Mouse (Mus musculus): ENCODE data around the gene Cep152.

The Cep152 gene

GRCm38 (mm10) chr2:125624837-125625351 lies at the start of gene Cep152:
TSS of gene Cep152 (minus strand) at chr2:125625113.
- DNase-seq (ENCODE audit: low spot score) = peak; percentile 83

GRCm38 (mm10) chr2:125672957-125673631 lies 48.2 kb upstream of the Cep152 start, which contains the start of gene Eid1:
TSS of gene Eid1 (plus strand) at chr2:125673095.
- no peak for DNase-seq (ENCODE audit: low spot score)

GRCm38 (mm10) chr2:125672568-125672956 lies 47.6 kb upstream of the Cep152 start:
- no peak for DNase-seq (ENCODE audit: low spot score)

DNA sequence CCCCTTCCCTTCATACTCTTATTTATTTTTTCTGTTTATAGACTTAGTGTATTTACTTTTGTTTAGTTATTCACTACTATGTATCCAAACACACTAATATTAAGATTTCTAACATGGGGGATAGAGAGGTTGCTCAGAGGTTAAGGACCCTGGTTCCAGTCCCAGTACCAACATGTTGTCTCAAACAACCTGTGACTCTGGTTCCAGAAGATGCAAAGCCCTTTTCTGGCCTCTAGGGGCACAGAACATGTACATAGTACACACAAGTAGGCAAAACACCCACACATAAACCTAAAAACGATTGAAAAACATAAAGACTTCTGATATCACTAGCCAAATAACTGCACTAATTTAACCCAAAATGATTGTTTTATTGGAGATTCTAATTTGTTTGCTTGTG lies 45.9 kb upstream of the Cep152 start:
- DNase-seq (ENCODE audit: low spot score) = no peak

DNA sequence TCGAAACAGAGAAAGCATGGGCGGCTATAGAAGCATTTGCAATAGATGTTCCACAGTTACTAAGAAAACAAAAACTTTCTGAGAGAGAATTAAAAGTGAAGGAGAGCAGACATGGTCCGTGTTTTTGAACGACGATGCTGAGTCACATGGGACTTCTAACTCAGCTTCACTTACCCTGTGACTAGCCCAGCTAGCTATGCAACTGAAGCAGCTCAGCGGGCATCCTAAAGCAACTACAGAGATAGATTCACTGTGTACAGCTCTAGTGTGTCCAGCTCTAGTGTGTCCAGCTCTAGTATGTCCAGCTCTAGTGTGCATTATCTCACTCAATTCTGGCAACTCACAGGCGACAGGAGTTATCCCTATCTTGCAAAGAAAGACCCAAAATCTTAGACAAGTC lies 42.8 kb upstream of the Cep152 start:
- DNase-seq (ENCODE audit: low spot score) = no peak

GRCm38 (mm10) chr2:125667184-125667583 lies 42.3 kb upstream of the Cep152 start:
- DNase-seq (ENCODE audit: low spot score) = no peak

GRCm38 (mm10) chr2:125666668-125667067 lies 41.8 kb upstream of the Cep152 start:
- DNase-seq (ENCODE audit: low spot score) = no peak

- DNase-seq (ENCODE audit: low spot score) = no peak
Observed at GRCm38 (mm10) chr2:125665909-125666308, 41.0 kb upstream of the Cep152 start.

GRCm38 (mm10) chr2:125665213-125665612 lies 40.3 kb upstream of the Cep152 start:
- no peak for DNase-seq (ENCODE audit: low spot score)

GRCm38 (mm10) chr2:125662517-125662916 lies 37.6 kb upstream of the Cep152 start:
- no peak for DNase-seq (ENCODE audit: low spot score)

GRCm38 (mm10) chr2:125661156-125661555 lies 36.2 kb upstream of the Cep152 start:
- no peak for DNase-seq (ENCODE audit: low spot score)

DNA sequence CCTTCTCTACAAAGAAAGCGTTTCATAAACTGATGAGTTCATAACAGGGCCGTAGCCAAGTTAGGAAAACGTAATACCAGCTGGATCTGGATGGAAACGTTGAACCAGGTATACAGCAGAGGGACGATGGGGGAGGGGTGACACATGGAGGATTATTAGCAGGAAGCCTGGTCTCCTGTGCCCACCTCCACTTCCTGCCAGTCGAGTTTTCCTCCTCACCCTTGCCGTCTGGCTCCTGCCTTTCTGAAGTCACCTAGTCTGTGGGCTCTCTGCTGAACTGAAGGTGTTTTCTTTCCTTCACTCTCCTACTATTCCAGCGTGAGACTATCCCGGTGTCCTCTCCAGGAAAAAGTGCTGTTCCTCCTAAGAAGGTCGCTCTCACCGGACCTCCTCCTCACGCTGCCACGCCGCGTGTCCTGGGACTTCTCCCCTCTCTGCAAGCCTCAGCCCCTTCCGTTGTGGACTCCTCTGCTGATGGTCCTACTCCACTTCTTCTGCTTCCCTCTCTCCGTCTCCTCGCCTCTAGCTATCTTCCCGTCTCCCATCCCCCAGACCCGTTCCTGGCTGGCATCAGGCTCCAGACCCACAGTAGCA lies 35.7 kb upstream of the Cep152 start:
- DNase-seq (ENCODE audit: low spot score) = no peak

DNA sequence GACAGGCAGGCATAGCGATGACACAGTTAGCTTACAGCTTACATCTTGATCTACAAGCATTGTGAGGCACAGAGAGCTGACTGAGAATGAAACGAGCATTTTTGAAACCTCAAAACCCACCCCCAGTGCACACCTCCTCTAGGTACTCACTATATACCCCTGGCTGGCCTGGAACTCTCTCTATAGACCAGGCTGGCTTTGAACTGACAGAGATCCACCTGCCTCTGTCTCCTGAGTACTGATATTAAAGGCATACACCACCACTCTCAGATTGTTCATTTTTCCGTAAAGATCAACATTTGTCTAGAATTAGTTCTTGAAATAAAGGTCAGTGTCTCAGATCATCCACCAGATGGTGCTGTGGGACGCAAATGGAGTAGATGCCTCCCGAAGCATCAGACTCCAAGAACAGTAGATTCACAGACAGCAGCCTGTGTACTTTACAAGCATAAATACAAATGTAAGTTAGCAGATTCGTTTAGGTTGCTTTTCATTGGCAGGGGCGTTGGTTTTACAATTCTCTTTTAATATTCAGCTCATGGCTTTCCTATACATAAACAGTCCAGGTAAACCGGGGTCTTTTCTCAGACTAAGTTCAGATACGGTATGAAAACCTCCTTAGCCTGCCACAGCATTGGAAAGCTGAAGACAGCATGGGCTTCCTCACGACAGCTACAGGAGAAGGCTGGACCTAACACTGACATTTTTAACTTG lies 35.1 kb upstream of the Cep152 start:
- DNase-seq (ENCODE audit: low spot score) = no peak

- no peak for DNase-seq (ENCODE audit: low spot score)
Observed at GRCm38 (mm10) chr2:125655391-125655790, 30.5 kb upstream of the Cep152 start.

DNA sequence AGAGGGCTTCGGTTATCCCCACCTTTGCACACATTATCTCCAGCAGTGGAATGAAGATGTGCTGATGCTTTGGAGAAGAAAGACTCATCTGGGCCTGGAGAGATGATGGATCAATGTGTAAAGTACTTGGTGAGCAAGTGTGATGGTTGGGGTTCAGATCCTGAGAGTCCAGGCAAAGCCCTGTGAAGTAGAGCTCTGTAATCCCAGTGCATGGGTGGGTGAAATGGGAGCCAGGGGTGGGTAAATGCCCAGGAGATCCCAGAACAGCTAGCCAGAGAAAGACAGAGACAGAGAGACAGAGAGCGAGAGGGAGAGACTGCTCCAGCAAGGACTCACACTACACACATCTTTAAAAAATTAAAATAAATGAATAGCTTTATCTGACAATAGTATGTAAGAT lies 28.4 kb upstream of the Cep152 start:
- DNase-seq (ENCODE audit: low spot score) = no peak

- no peak for DNase-seq (ENCODE audit: low spot score)
Observed at GRCm38 (mm10) chr2:125651563-125651962, 26.6 kb upstream of the Cep152 start.

DNA sequence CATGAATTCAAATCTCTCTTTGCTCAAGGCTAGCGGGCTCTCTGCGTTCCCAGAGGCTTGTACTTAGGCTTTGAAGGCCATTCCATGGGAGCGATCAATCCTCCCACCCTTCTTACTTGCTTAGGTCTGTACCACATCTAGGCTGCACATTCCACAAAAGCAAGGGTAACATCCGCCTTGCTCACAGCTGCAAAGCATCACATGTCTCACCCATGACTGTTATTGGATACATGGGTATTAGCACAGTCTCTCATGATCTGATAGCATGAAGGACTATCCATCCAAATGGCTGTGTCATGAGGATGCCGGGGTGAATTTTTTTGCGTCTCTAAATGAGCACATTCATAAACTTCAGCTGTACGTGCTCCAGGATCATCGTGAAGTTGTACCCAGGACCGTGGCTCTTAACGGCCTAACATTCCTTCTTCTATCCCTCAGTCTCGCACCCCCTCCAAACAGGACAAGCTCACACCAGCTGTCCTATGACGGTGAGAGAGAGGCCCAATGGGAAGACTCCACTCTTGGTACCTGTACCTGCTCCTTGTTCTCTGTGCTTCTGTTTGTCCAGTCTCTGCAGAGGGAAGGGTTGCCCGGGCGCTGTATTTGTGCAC lies 25.9 kb upstream of the Cep152 start:
- DNase-seq (ENCODE audit: low spot score) = no peak

- no peak for DNase-seq (ENCODE audit: low spot score)
Observed at GRCm38 (mm10) chr2:125650038-125650437, 25.1 kb upstream of the Cep152 start.

DNA sequence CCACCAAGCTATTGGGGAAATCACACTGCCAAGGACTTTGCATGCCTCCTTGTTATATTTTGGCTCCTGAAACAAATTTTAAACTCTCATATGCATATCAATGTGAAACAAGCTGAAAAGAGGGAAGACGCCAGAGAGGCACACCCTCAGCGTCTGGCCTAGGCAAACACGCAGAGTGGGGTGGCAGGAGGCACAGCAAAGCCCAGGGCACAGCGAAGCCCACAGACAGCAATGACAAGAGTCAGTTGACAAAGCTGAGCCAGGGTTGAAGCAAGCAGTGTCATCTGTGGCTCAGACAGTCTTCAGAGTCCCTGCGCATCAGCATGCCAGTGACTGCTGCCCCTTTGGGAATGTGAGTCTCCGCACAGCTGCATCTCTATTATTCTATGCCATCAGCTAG lies 20.0 kb upstream of the Cep152 start:
- no peak for DNase-seq (ENCODE audit: low spot score)

DNA sequence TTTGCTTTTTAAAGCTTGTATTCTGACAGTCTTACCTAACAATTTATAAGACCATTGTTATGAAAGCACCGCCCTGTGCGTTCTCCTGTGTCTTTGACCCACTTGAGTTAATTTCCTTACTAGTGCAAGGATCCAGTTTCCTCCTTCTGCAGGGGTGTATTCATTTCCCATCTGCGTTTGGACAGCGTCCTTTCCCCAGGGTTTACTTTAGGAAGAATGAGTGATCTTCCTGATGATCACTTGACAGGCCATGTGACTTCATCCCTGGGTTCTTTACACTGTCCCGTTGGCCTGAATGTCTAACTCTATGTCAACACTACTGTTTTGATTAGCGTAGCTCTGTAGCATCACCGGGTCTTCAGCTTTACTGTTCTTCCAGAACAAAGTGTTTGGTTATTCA lies 12.4 kb upstream of the Cep152 start:
- DNase-seq (ENCODE audit: low spot score) = no peak

DNA sequence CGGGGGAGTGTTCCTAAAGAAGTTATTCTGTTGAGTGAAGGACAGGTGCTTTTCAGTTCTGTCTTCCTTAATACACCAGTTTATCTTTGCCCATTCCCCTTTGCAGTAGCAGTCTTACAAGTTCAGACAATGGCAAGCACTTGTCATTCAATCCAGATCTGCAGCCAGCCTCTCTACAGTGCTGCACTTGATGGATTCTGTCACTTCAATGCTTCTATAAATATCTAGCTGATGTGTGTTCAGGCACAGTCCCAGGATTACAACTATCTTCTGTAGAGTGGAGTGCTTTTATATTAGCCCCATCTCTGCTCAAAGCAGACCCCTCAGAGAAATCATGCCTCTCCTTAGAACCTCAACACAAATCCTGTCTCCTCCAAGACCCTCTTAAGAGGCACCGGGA lies 5.1 kb upstream of the Cep152 start:
- DNase-seq (ENCODE audit: low spot score) = no peak

GRCm38 (mm10) chr2:125628487-125628886 lies 3.6 kb upstream of the Cep152 start:
- no peak for DNase-seq (ENCODE audit: low spot score)

GRCm38 (mm10) chr2:125626536-125626935 lies 1.6 kb upstream of the Cep152 start:
- DNase-seq (ENCODE audit: low spot score) = no peak
